Mouse (Mus musculus) CD4-positive, CD25-positive, alpha-beta regulatory T cell, adult 2 months (primary cell): ENCODE measurements at regions not wholly inside any gene's neighbourhood (a gene's known extent, or its start where the extent isn't known, plus 50 kb on each side); places are given as distances from the start of the nearest gene placed in this dataset.

ENCODE experiments used
- DNase-seq: peaks from one replicate; pipeline ENCODE4 v3.0.0-alpha.2; 2012; ENCODE audit warnings: low read depth, low spot score

- DNase-seq = no peak
These were observed 155.0 kb upstream of the A530016L24Rik start for GRCm38 (mm10) chr12:112334106-112334855.

GRCm38 (mm10) chr12:112335641-112336040 lies 153.6 kb upstream of the A530016L24Rik start:
- DNase-seq = no peak

GRCm38 (mm10) chr12:112336691-112337295 lies 152.5 kb upstream of the A530016L24Rik start:
- no peak for DNase-seq

GRCm38 (mm10) chr12:112337443-112337842 lies 151.8 kb upstream of the A530016L24Rik start:
- DNase-seq = no peak

GRCm38 (mm10) chr12:112338976-112339375 lies 150.3 kb upstream of the A530016L24Rik start:
- no peak for DNase-seq

GRCm38 (mm10) chr12:112339481-112340179 lies 149.6 kb upstream of the A530016L24Rik start:
- DNase-seq = no peak

- DNase-seq = no peak
These were observed 149.0 kb upstream of the A530016L24Rik start for GRCm38 (mm10) chr12:112340248-112340647.

- DNase-seq = no peak
These were observed 147.3 kb upstream of the A530016L24Rik start for GRCm38 (mm10) chr12:112341726-112342469.

- no peak for DNase-seq
These were observed 146.2 kb upstream of the A530016L24Rik start for GRCm38 (mm10) chr12:112343064-112343463.

GRCm38 (mm10) chr12:112344285-112344684 lies 145.0 kb upstream of the A530016L24Rik start:
- DNase-seq = no peak

GRCm38 (mm10) chr12:112345797-112346196 lies 143.5 kb upstream of the A530016L24Rik start:
- DNase-seq = no peak

GRCm38 (mm10) chr12:112348116-112348515 lies 141.1 kb upstream of the A530016L24Rik start:
- DNase-seq = no peak

GRCm38 (mm10) chr12:112349676-112350318 lies 139.5 kb upstream of the A530016L24Rik start:
- DNase-seq = no peak

GRCm38 (mm10) chr12:112350733-112351132 lies 138.5 kb upstream of the A530016L24Rik start:
- DNase-seq = no peak

- no peak for DNase-seq
These were observed 125.9 kb upstream of the A530016L24Rik start for GRCm38 (mm10) chr12:112363349-112363748.

GRCm38 (mm10) chr12:112367221-112367620 lies 122.0 kb upstream of the A530016L24Rik start:
- DNase-seq = no peak

GRCm38 (mm10) chr12:112368112-112368511 lies 121.1 kb upstream of the A530016L24Rik start:
- no peak for DNase-seq

- DNase-seq = no peak
These were observed 119.5 kb upstream of the A530016L24Rik start for GRCm38 (mm10) chr12:112369581-112370371.

GRCm38 (mm10) chr12:112372234-112373050 lies 116.8 kb upstream of the A530016L24Rik start:
- no peak for DNase-seq

- no peak for DNase-seq
These were observed 115.3 kb upstream of the A530016L24Rik start for GRCm38 (mm10) chr12:112373966-112374365.
